Mouse (Mus musculus) cerebellum, postnatal 4 days (tissue): ENCODE measurements at regions not wholly inside any gene's neighbourhood (a gene's known extent, or its start where the extent isn't known, plus 50 kb on each side); places are given as distances from the start of the nearest gene placed in this dataset.
A peak's percentile ranks its signal among the peaks of the same experiment; 100 is the strongest.

Source experiments
- DNase-seq, 2 experiments: peaks; one replicate each; pipeline ENCODE4 v3.0.0; 2022; ENCODE audit warnings: low spot score in 2 of 2, mixed read lengths in 1 of 2

- DNase-seq, result no peak
Observed at GRCm38 (mm10) chr13:46222031-46222430, 51.5 kb upstream of the Stmnd1 start.

GRCm38 (mm10) chr13:46218101-46218701 lies 55.3 kb upstream of the Stmnd1 start:
- peak; percentile 21 to 74 for DNase-seq

GRCm38 (mm10) chr13:46216954-46217838 lies 56.3 kb upstream of the Stmnd1 start:
- no peak for DNase-seq

GRCm38 (mm10) chr13:46203551-46203950 lies 70.0 kb upstream of the Stmnd1 start:
- no peak for DNase-seq

DNA sequence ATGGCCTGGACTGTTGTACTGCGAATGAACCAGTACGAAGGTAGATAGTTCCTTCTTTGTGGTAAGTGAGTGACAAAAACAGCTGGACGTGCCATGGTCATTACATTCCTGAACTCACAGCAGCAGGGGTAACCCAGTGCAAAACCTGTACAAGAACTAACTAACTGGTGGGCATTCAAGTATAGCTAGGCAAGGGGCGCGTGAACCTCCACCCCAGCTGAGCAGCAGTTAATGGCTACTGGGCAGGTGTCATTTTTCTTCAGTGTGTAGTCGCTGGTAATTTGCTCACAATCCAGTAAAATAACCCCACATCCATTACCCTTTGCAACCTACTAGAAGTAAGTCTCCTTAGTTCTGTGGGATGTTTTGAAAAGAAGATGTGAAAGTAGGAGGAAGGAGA lies 70.9 kb upstream of the Stmnd1 start:
- no peak for DNase-seq

GRCm38 (mm10) chr13:46201029-46201599 lies 72.4 kb upstream of the Stmnd1 start:
- DNase-seq, result no peak

DNA sequence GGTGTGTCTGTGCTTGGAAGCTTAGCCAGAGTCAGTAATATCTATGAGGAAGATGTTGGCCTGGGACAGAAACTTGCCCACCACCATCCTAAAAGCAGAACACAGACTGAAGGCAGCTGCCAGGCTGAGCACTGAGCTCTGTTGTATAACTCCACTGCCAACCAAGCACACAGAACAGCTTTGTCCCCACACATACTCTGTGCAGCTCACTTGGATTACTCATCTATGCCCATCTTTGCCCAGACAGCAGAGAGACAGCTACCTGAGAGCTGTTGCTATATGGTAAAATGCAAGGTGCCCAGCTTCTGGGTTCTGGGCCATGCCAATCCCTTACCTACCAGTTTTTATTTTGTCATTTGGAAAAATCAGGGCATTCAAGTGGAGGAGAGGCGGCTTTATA lies 80.4 kb upstream of the Stmnd1 start:
- DNase-seq, result no peak

DNA sequence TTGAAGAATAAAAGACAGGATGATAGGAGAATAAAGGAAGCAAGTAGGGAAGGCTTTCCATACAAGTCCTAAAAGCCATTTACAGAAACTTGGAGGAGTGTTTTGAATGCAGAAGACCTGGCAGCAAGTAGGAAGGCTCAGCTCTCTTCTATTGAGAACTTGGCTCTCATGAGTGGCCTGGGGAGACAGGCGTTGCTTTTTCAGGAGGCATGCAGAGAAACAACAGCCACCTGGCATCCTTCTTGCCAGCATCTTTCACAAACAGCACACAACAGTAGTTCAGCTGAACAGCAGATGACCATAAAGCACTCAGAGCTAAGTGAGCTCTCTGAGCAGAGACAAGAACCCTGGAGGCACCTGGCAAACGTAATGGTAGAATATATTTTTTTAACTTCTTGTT lies 83.8 kb upstream of the Stmnd1 start:
- no peak for DNase-seq

- no peak for DNase-seq
Observed at GRCm38 (mm10) chr13:46182851-46183250, 90.7 kb upstream of the Stmnd1 start.

- no peak for DNase-seq
Observed at GRCm38 (mm10) chr13:46180606-46181133, 92.9 kb upstream of the Stmnd1 start.

DNA sequence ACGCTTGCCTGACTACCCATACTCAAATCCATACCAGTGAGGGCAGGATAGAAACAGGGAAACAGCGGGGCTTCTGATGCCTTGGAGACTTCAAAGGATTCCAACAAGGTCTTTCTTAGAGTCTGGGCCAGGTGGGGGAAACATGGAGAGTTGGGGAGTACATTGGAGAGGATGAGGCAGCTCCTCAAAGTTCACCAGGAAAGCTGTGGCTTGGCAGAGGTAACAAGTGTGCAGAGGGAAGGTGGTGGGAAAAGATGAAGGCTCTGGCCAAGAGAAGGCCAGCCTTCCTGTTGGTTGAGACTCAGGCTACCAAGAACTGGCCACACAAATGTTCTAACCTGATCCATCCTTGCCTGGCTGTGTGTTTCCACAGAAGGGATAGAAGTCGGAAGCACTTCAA lies 93.6 kb upstream of the Stmnd1 start:
- DNase-seq, result no peak

DNA sequence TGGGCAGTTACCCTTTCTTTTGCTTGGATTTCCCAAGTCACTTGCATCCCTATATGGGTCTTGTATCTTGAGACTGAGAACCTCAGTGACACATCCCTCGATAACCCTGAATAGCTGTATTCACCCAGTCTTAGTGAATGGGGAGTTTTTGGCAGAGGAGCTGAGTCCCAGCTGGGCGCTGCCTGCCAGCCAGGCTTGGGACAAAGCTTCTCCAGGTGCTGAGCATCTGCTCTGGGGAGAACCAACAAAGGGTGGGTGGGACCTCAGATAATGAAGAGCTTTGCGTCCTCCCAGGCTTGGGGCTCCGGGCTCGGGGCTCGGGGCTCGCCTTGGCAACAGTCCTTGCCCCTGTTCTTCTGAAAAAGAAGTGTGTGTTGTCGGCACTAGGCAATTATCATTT lies 100.4 kb upstream of the Stmnd1 start:
- DNase-seq, result peak in 1 of 2 experiments; percentile 25

- peak; percentile 47 to 76 for DNase-seq
Observed at GRCm38 (mm10) chr13:46162025-46162374, 111.5 kb upstream of the Stmnd1 start.

- no peak for DNase-seq
Observed at GRCm38 (mm10) chr13:46161261-46162024, 112.1 kb upstream of the Stmnd1 start.

DNA sequence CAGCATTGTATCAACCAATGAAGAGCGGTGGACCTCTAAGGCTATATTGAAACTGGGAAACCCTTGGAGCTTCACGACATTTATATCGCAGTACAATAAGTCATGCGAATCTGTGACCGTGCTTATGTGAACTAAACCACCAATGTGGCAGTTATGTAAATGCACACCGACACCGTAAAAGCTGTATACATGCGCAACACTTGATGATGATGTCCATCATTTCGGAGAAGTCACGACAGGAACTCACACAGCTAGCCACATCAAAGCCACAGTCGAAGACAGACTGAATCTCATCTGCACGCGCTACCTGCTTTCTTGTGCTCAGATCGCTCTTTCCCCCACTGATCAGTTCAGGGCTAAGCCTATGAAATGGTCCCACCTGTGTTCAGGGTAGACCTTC lies 114.2 kb upstream of the Stmnd1 start:
- no peak for DNase-seq

GRCm38 (mm10) chr13:46153282-46154260 lies 120.0 kb upstream of the Stmnd1 start:
- DNase-seq, result peak in 1 of 2 experiments; percentile 11

GRCm38 (mm10) chr13:46140006-46140405 lies 133.5 kb upstream of the Stmnd1 start:
- no peak for DNase-seq

DNA sequence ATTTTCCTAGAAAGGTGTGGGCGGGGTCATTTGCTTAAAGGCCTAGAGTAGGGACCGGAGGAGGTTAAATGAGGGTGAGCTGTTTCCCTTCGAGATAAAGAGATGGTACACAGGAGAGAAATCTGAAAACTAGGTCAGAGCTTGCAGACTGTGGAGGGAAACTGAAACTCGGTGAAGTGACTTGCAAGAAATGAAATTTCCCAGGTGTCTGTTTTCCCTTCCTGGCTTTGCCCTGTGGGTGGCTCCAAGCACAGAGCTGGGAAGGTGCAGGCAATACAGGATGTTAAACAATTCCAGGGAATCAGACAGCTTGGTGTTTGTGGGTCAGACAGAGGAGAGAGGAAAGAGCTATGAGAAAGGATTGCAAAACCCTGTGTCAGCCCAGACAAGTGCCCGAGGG lies 134.3 kb upstream of the Stmnd1 start:
- no peak for DNase-seq

- no peak for DNase-seq
Observed at GRCm38 (mm10) chr13:46135411-46135810, 138.1 kb upstream of the Stmnd1 start.

GRCm38 (mm10) chr13:46129236-46129855 lies 144.2 kb upstream of the Stmnd1 start:
- DNase-seq, result no peak
